Mouse (Mus musculus) megakaryocyte, embryonic 14.5 days (primary cell): ENCODE data around the gene Cfap298. TPM values are rescaled to one million over a fixed set of nuclear protein-coding genes. Genes with fewer than 3 reads are reported as not detected.

ENCODE experiments used
- H3K27me3 ChIP-seq: replicated peaks from 2 replicates; pipeline ENCODE3; 2012; ENCODE audit warnings: inconsistent platforms
- H3K36me3 ChIP-seq: replicated peaks from 2 replicates; pipeline ENCODE3; 2012; ENCODE audit warnings: low read length, inconsistent platforms, mixed read lengths
- H3K4me1 ChIP-seq: 2 replicates; pipeline ENCODE4 v1.6.1; 2012; ENCODE audit warnings: inconsistent platforms
- H3K4me3 ChIP-seq: replicated peaks from 2 replicates; pipeline ENCODE3; 2012; ENCODE audit warnings: moderate library complexity, mild to moderate bottlenecking, inconsistent platforms
- H3K9me3 ChIP-seq: 2 replicates; pipeline ENCODE4 v1.6.1; 2012; ENCODE audit warnings: inconsistent platforms
- FLI1 ChIP-seq: IDR thresholded peaks from 2 replicates; pipeline ENCODE4 v1.6.1; 2012; ENCODE audit warnings: low read length, inconsistent platforms, mixed read lengths
- GATA1 ChIP-seq: IDR thresholded peaks from 3 replicates; pipeline ENCODE4 v1.6.1; 2012; ENCODE audit warnings: mixed read lengths, low read length, inconsistent platforms, borderline replicate concordance
- polyA plus RNA-seq: library from polyadenylated mRNA; stranded (reverse); fragments of >175 nt; gene quantifications from 2 replicates; pipeline ENCODE4 v1.2.3, GENCODE M21; 2012; ENCODE audit warnings: low replicate concordance; ENCODE audit not compliant: insufficient read depth

The Cfap298 gene
- 10.7 and 33.7 TPM in 2 replicates for polyA plus RNA-seq

DNA sequence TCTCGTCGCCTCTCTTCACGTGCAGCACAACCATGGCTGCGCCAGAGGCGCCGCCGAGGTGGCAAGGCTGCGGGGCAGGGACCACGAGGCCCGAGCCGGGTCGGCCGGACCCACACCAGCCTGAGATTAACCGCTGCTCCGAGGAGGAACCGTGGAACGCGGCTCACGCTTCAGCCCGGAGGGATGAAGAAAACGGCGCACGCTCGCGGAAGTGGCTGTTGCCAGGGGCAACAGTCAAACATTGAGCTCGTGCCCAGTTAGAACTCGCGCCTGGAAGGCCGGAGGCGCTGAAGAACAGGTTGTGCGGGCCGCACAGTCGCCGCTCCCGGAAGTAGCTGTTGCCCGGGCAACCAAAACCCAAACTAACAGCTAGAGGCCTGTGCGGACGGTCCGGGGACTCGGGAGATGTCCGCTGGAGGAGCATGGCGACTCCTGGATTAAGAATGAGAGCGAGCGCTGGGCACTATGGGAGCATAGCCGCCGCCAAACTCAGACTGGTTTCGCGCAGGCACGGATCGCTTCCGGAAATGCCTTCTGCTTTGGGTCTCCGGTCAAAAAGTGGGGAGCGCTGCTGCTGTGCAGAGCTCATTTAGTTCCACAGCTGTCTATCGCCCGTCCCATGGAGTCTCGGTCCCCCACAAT is at the start of gene Cfap298:
Gene Cfap298, minus strand, starts transcription at position 428 of the 642 bp plus-strand sequence.
- Histone ChIP-seq H3K4me3 (peak within 1 kb of the TSS; percentile 97), H3K36me3 (peaks cover 38% of the 10 kb centered on the region), H3K27me3 (no peaks in the 10 kb centered on the region), H3K9me3 (no peaks in the 10 kb centered on the region), H3K4me1 (peaks cover 16% of the 10 kb centered on the region)
- no peak for TF ChIP-seq FLI1
- no peak for TF ChIP-seq GATA1

DNA sequence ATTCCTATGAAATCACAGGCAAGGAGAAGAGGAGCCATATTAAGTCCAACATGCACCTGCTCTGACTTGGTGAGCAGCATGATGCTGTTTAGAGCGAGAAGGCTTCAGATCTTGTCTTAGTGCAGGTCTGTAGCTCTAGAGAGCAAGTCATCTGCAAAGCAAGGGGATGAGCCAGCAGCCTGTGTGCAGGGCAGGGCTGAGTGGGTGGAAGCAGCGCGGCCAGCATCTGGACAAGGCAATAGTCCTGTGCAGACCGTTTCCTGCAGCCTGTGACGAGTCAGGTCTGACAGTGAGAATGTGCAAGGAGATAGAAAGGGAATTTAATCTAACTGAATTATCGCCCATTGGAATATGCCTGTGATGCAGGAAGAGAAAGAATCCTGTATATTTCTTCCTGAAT is 36.1 kb upstream of the Cfap298 start:
- Histone ChIP-seq H3K36me3 (peaks cover 70% of the 10 kb centered on the region), H3K4me1 (peaks cover 3% of the 10 kb centered on the region; the same call in 1 of the 2 replicates), H3K9me3 (no peaks in the 10 kb centered on the region), H3K27me3 (no peaks in the 10 kb centered on the region), H3K4me3 (no peak overlapping the region)
- no peak for TF ChIP-seq GATA1
- TF ChIP-seq FLI1, result no peak

GRCm38 (mm10) chr16:90966241-90966640 is 31.3 kb upstream of the Cfap298 start:
- peaks cover 3% of the 10 kb centered on the region; the same call in 1 of the 2 replicates for H3K4me1 ChIP-seq
- H3K36me3 ChIP-seq, result peaks cover 69% of the 10 kb centered on the region
- no peaks in the 10 kb centered on the region for H3K9me3 ChIP-seq
- TF ChIP-seq FLI1 (no peak), GATA1 (no peak)
- H3K27me3 ChIP-seq, result no peaks in the 10 kb centered on the region
- H3K4me3 ChIP-seq, result no peak overlapping the region

DNA sequence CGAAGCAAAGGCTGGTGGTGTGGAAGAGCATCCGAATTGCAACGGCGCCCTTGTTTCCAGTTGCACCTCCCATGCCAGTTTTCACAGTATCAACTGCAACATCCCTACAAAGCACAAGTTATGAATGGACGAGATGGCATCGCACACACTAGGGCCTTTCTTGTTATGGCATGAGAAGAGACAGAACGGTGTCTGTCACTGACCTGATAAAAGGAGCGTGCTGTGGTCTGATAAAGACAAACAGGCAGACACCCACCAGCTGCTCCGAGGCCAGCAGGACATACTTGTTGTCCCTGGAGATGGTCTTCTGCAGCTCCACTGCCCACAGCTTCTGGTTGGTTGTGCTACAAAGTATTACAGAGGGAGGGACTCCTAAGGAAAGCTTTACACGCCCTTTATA is 29.4 kb upstream of the Cfap298 start:
- Histone ChIP-seq H3K27me3 (no peaks in the 10 kb centered on the region), H3K4me1 (no peaks in the 10 kb centered on the region), H3K4me3 (no peak overlapping the region), H3K36me3 (peaks cover 69% of the 10 kb centered on the region), H3K9me3 (no peaks in the 10 kb centered on the region)
- no peak for TF ChIP-seq FLI1
- no peak for TF ChIP-seq GATA1

- no peaks in the 10 kb centered on the region for H3K27me3 ChIP-seq
- H3K36me3 ChIP-seq, result peaks cover 67% of the 10 kb centered on the region
- no peaks in the 10 kb centered on the region for H3K9me3 ChIP-seq
- no peak overlapping the region for H3K4me3 ChIP-seq
- no peaks in the 10 kb centered on the region for H3K4me1 ChIP-seq
- TF ChIP-seq GATA1, result no peak
- no peak for TF ChIP-seq FLI1
Measured at GRCm38 (mm10) chr16:90963866-90964265, 29.0 kb upstream of the Cfap298 start.

- TF ChIP-seq GATA1 (no peak), FLI1 (no peak)
- Histone ChIP-seq H3K27me3 (no peaks in the 10 kb centered on the region), H3K36me3 (peaks cover 69% of the 10 kb centered on the region), H3K9me3 (no peaks in the 10 kb centered on the region), H3K4me3 (no peak overlapping the region), H3K4me1 (no peaks in the 10 kb centered on the region)
Measured at GRCm38 (mm10) chr16:90963231-90963630, 28.3 kb upstream of the Cfap298 start.

DNA sequence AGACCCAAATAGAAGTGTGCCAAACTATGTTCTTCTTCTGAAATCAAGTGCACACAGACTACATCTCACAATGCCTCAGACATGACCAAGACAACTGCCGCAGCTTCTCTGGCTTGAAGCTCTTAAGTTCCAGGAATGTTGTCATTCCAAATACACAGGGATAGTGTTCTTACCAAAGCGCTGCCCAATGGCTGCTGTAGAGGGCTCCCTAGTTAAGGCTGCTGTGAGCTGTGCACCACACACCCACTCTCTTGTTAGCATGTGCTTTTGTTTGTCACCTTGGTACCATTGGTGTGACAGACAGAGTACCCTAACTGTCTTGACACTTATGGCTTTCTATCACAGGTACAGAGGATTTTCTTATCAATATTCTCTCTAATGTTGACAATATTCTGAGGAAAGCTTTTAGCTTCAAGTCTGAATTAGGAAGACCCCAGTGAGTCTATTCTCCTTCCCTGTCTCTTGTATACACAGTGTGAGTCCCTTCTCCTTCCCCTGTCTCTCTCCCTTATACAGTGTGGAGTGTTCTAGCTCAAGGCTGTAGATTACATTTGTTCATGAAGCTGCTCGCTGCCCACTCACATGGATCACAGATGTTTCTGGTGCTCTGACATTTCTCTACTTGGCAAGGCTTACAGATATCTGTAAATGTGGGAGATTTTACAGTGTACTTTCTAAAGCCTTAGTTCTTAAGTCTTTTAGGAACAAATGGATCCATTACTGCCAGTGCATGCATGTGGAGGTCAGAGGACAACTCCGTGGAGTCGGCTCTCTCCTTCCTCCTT is 23.6 kb upstream of the Cfap298 start:
- no peak for TF ChIP-seq FLI1
- no peak for TF ChIP-seq GATA1
- H3K4me3 ChIP-seq, result no peak overlapping the region
- no peaks in the 10 kb centered on the region for H3K4me1 ChIP-seq
- H3K27me3 ChIP-seq, result no peaks in the 10 kb centered on the region
- H3K36me3 ChIP-seq, result peaks cover 69% of the 10 kb centered on the region
- H3K9me3 ChIP-seq, result no peaks in the 10 kb centered on the region

DNA sequence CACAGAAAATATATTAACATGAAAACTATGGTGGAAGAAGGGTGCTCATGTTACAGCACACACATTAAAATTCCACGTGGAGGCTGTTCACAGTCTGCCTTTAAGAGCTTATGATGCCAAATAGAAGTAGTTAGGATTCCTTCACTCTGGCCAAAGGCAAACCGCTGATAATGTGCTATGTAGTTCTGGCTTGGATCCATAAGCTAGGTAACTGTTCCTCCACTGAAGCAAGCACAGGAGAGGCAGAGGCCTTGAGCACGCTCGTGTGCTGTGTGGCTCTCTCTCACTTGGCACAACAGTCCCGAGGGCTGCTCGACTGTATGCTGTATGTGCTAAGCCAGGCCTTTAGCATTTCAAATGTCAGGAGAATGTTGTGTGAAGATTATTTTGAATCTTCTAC is 20.6 kb upstream of the Cfap298 start:
- no peak for TF ChIP-seq GATA1
- no peak for TF ChIP-seq FLI1
- Histone ChIP-seq H3K4me1 (peaks cover 10% of the 10 kb centered on the region), H3K9me3 (no peaks in the 10 kb centered on the region), H3K27me3 (no peaks in the 10 kb centered on the region), H3K36me3 (peaks cover 84% of the 10 kb centered on the region), H3K4me3 (no peak overlapping the region)

GRCm38 (mm10) chr16:90953770-90954169 is 18.9 kb upstream of the Cfap298 start:
- peaks cover 85% of the 10 kb centered on the region for H3K36me3 ChIP-seq

GRCm38 (mm10) chr16:90953147-90953546 is 18.2 kb upstream of the Cfap298 start:
- TF ChIP-seq FLI1, result no peak
- Histone ChIP-seq H3K4me1 (peaks cover 13% of the 10 kb centered on the region), H3K4me3 (no peak overlapping the region), H3K27me3 (no peaks in the 10 kb centered on the region), H3K36me3 (peaks cover 78% of the 10 kb centered on the region), H3K9me3 (no peaks in the 10 kb centered on the region)

More at GRCm38 (mm10) chr16:90953770-90954169, 18.9 kb upstream of the Cfap298 start:
- TF ChIP-seq FLI1 (no peak), GATA1 (no peak)
- no peaks in the 10 kb centered on the region for H3K27me3 ChIP-seq
- peaks cover 13% of the 10 kb centered on the region for H3K4me1 ChIP-seq
- H3K4me3 ChIP-seq, result no peak overlapping the region
- H3K9me3 ChIP-seq, result no peaks in the 10 kb centered on the region
